Mouse (Mus musculus) testis, adult 2 months (tissue): ENCODE measurements around the gene Stat4.

Source experiments
- CTCF ChIP-seq: fragments of 200-500 bp; IDR thresholded peaks from 2 replicates; pipeline ENCODE4 v1.5.1; 2012; ENCODE audit warnings: low read depth, mild to moderate bottlenecking, inconsistent platforms, low read length, moderate library complexity; ENCODE audit not compliant: control insufficient read depth, insufficient read depth, insufficient replicate concordance
- POLR2A ChIP-seq: fragments of 200-500 bp; IDR thresholded peaks from 2 replicates; pipeline ENCODE4 v1.6.1; 2012; ENCODE audit warnings: low read depth, mild to moderate bottlenecking, inconsistent platforms, low read length, moderate library complexity; ENCODE audit not compliant: control insufficient read depth

- TF ChIP-seq POLR2A (no peak), CTCF (no peak)
Observed at GRCm38 (mm10) chr1:51968994-51969393, 18.0 kb upstream of the Stat4 start.
